Mouse (Mus musculus) left cerebral cortex, postnatal 25 days (tissue): ENCODE measurements at regions not wholly inside any gene's neighbourhood (a gene's known extent, or its start where the extent isn't known, plus 50 kb on each side); places are given as distances from the start of the nearest gene placed in this dataset.

Experiments used
- DNase-seq, 2 experiments: peaks; one replicate each; pipeline ENCODE4 v3.0.0; 2022; ENCODE audit warnings: low spot score in 2 of 2, mixed read lengths in 1 of 2
- intact Hi-C: fragments of 180-260 bp; cut with DNase I; formaldehyde crosslinking; loops from one replicate; pipeline ENCODE4 v1.15.1; 2025

- DNase-seq: no peak
- intact Hi-C loops: no loop called here
These were observed 86.4 kb downstream of the Anapc4 start for GRCm38 (mm10) chr5:52920251-52920650.

- intact Hi-C loops: no loop called here
These were observed 87.0 kb downstream of the Anapc4 start for GRCm38 (mm10) chr5:52920722-52921264.

GRCm38 (mm10) chr5:52925006-52925405 lies 91.2 kb downstream of the Anapc4 start:
- DNase-seq: no peak
- intact Hi-C loops: no loop called here

More at GRCm38 (mm10) chr5:52920722-52921264, 87.0 kb downstream of the Anapc4 start:
- peak in 1 of 2 experiments; percentile 16 for DNase-seq

DNA sequence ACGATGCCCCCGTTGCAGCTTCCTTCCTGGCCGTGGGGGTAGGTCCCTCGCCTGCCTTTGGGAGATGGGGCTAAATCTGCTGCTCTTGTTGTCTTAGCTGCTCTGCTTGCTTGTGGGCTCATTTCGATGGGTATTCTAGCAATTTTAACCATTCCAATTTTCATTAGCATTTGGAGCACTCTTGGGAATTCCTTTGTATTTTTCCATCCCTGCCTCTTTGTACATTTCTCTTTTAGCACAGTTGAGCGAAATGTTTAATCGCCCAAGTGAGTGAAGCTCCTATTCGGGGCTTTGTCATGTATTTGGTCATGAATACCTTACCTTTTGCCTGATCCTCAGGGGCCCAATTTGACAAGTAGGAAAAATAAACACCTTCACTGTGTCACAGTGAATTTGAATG lies 95.9 kb downstream of the Anapc4 start:
- intact Hi-C loops: no loop called here
- DNase-seq: no peak

- DNase-seq: no peak
- intact Hi-C loops: no loop called here
These were observed 99.5 kb downstream of the Anapc4 start for GRCm38 (mm10) chr5:52933291-52933690.

- intact Hi-C loops: no loop called here
- peak; percentile 16 to 77 for DNase-seq
These were observed 100.3 kb upstream of the Slc34a2 start for GRCm38 (mm10) chr5:52937626-52938025.

- no peak for DNase-seq
- intact Hi-C loops: no loop called here
These were observed 97.9 kb upstream of the Slc34a2 start for GRCm38 (mm10) chr5:52939994-52940393.

DNA sequence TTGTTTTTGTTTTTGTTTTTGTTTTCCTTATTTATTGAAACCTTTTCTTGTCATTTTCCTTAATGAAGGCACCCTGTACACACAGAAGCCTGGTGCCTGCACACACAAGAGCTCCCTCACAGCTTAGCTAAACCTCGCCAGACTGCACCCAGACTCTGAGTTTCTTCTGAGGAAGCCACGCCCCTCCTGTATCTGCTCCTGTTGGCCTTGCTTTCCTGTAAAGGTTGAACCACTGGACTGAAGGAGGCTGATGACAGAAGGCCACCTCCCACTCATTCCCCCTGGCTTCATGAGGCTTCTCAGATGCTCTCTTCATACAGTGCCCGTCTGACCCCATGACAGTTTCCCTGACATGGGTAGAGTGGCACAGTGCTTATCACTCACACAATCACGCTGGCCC lies 97.2 kb upstream of the Slc34a2 start:
- DNase-seq: no peak
- intact Hi-C loops: no loop called here

DNA sequence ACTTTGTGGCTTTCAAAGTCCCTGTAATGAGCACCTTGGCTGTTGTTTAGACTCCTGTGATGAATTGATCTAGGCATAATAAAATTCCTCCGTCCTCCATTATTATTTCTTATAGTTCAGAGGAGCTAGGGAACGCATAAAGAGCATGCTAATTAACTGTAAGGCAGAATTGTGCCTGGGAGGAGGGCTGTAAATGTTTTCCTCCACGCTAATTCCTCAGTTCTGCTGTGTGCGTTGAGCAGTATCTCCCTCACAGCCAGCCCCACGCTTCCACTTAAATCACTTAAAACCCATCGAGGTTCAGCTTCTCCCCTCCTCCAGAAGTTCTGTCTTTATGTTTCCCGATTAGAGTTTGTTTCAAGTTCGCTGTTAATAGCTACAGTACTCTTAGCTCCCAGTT lies 84.0 kb upstream of the Slc34a2 start:
- intact Hi-C loops: no loop called here
- DNase-seq: no peak

GRCm38 (mm10) chr5:52954713-52955112 lies 83.2 kb upstream of the Slc34a2 start:
- intact Hi-C loops: no loop called here
- DNase-seq: peak; percentile 25 to 72

DNA sequence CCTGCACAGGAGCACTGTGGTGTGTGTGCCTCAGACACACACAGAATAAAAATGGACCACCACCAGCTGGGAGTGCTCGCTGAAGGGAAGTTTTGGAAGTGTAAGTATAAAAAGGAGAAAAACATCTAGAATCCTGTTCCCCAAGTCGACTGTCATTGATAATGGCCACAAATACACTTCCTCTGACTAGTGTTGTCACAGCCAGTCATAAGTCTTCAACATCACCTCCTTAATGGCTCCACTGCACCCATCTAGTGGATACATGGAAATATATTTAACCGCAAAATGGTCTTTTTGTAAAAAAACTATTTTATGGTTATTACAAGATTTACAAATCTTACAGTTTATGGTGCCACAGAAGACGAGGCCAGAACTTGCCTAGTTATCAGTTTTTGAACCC lies 73.7 kb upstream of the Slc34a2 start:
- intact Hi-C loops: no loop called here
- no peak for DNase-seq

GRCm38 (mm10) chr5:52971811-52972210 lies 66.1 kb upstream of the Slc34a2 start:
- DNase-seq: no peak
- intact Hi-C loops: no loop called here

- no peak for DNase-seq
These were observed 64.9 kb upstream of the Slc34a2 start for GRCm38 (mm10) chr5:52973003-52973402.

DNA sequence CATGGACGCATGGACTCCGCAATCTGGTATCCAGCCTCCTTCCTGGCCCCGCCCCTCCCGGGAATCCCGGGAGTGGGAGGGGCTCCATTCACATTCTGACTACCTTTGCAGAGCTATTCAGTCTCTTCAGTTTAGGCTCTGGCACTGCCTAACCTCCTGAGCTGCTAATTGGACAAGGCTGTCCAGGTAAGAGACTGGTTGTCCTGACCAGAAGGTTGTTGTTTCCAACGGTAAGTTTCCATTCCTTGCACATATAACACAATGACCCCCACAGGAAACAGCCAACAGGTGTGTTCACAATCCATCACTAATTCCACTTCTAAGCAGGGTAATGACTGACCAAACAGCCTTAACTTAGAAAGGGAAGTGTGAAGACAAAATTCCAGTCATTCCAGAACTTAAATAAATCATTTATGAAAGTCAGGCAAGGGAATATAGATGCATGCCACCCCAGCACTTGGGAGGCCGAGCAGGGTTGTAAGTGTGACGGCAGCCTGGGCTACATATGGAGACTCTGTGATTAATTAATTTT lies 62.3 kb upstream of the Slc34a2 start:
- intact Hi-C loops: no loop called here
- DNase-seq: no peak

More at GRCm38 (mm10) chr5:52973003-52973402, 64.9 kb upstream of the Slc34a2 start:
- intact Hi-C loops: no loop called here

DNA sequence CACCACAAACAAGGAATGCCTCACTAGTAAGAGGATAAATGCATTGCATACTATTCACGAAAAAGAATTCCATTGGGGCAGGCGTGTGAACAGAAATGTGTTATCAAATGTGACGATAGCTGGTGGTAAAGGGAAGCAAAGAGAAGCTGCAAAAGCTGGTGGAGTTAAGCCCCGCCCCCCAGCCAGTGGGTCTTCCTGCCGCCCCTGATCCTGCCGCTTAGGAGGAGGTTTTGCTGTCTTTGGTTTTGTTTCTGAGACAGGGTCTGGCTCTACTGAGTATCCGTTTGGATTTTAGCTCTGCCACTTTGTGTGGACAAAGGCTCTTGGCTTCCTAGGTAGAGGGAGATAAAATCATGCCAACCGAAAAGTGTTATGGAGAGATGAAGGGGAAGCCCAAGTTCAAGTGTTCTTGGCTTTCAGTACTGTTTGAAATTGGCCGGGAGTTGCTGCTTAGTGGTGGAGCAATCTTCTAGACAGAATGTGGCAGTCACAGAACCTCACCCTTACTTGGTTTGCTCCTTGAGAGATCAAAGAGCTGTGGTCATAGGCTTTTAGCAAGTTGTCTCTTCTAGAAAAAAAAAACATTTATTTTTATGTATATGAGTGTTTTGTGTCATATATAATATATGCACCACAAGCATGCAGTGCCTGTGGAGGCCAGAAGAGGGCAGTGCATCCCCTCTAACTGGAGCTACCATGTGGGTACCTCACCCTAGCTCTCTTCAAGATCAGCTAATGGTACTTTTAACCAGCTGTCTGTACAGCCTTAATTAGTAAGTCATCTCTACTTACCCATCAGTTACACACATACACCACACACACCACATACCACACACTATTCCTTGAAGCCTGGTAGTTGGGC lies 59.8 kb upstream of the Slc34a2 start:
- DNase-seq: no peak
- intact Hi-C loops: no loop called here

GRCm38 (mm10) chr5:52979458-52979857 lies 58.4 kb upstream of the Slc34a2 start:
- intact Hi-C loops: no loop called here
- DNase-seq: no peak

- intact Hi-C loops: no loop called here
- peak in 1 of 2 experiments; percentile 41 for DNase-seq
These were observed 55.8 kb upstream of the Slc34a2 start for GRCm38 (mm10) chr5:52982056-52982455.

DNA sequence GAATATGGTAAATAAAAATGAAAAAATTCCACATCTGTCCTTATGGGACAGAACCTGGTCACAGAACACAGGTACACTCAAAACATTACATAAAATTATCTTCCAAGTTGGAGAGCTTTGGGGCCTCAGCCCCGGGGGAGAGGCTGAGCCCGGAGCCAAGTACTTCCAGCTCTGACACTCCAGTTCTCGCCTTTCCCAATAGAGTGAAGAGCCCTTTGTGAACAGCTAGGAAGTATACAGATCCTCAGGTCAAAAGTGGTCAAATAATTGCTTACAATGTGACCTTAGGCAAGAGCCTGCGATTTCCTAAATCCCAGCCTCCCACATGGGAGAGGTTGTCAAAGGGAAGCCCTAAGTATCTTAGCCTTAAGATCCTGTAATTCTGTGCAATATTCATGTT lies 55.1 kb upstream of the Slc34a2 start:
- intact Hi-C loops: no loop called here
- no peak for DNase-seq
